Mouse (Mus musculus) Muller cell, postnatal 12 days (primary cell): ENCODE measurements around the gene Slc25a17.

Source experiments
- DNase-seq: peaks from one replicate; pipeline ENCODE4 v3.0.0-alpha.2; 2015; ENCODE audit errors: inconsistent ontology term

The Slc25a17 gene

GRCm38 (mm10) chr15:81360345-81361021 lies at the start of gene Slc25a17:
Slc25a17 (minus strand) TSS chr15:81360812.
- peak; percentile 94 for DNase-seq

- DNase-seq = no peak
These were observed 47.6 kb upstream of the Slc25a17 start, which contains the start of gene Dnajb7 for GRCm38 (mm10) chr15:81408199-81408598. Dnajb7 (minus strand) TSS chr15:81408299.

GRCm38 (mm10) chr15:81405008-81405407 lies 44.4 kb upstream of the Slc25a17 start:
- DNase-seq = no peak

- DNase-seq = peak; percentile 99
These were observed 39.2 kb upstream of the Slc25a17 start, which contains the start of the genes St13 and Xpnpep3 for GRCm38 (mm10) chr15:81399638-81400315. St13 (minus strand) TSS chr15:81400077. Xpnpep3 (plus strand) TSS chr15:81400138.

GRCm38 (mm10) chr15:81399297-81399637 lies 38.7 kb upstream of the Slc25a17 start:
- DNase-seq = no peak

GRCm38 (mm10) chr15:81398189-81398588 lies 37.6 kb upstream of the Slc25a17 start:
- DNase-seq = no peak

- DNase-seq = no peak
These were observed 33.8 kb upstream of the Slc25a17 start for GRCm38 (mm10) chr15:81394211-81394915.

GRCm38 (mm10) chr15:81392997-81393396 lies 32.4 kb upstream of the Slc25a17 start:
- DNase-seq = no peak

GRCm38 (mm10) chr15:81386327-81386726 lies 25.7 kb upstream of the Slc25a17 start:
- no peak for DNase-seq

- DNase-seq = no peak
These were observed 18.2 kb upstream of the Slc25a17 start for GRCm38 (mm10) chr15:81378845-81379244.

GRCm38 (mm10) chr15:81374621-81375020 lies 14.0 kb upstream of the Slc25a17 start:
- no peak for DNase-seq

- no peak for DNase-seq
These were observed 9.7 kb upstream of the Slc25a17 start for GRCm38 (mm10) chr15:81370356-81370755.

GRCm38 (mm10) chr15:81368601-81369000 lies 8.0 kb upstream of the Slc25a17 start:
- no peak for DNase-seq

- no peak for DNase-seq
These were observed 5.6 kb upstream of the Slc25a17 start for GRCm38 (mm10) chr15:81366241-81366640.

- no peak for DNase-seq
These were observed 4.6 kb upstream of the Slc25a17 start for GRCm38 (mm10) chr15:81365246-81365645.

GRCm38 (mm10) chr15:81364271-81364670 lies 3.7 kb upstream of the Slc25a17 start:
- DNase-seq = no peak

GRCm38 (mm10) chr15:81362501-81362900 lies 1.9 kb upstream of the Slc25a17 start:
- DNase-seq = no peak

- no peak for DNase-seq
These were observed 904 bp upstream of the Slc25a17 start for GRCm38 (mm10) chr15:81361417-81362015.

GRCm38 (mm10) chr15:81361022-81361404 lies 401 bp upstream of the Slc25a17 start:
- no peak for DNase-seq

GRCm38 (mm10) chr15:81359421-81359820 lies 1.2 kb downstream of the Slc25a17 start:
- DNase-seq = no peak

- DNase-seq = no peak
These were observed 1.7 kb downstream of the Slc25a17 start for GRCm38 (mm10) chr15:81358943-81359342.

- no peak for DNase-seq
These were observed 3.7 kb downstream of the Slc25a17 start for GRCm38 (mm10) chr15:81356946-81357345.
